Mouse (Mus musculus) stomach, postnatal 0 days (tissue): Measurements from ENCODE around the gene Slc34a3. TPM values are rescaled to one million over a fixed set of nuclear protein-coding genes. Genes with fewer than 3 reads are reported as not detected.
"Not testable (repeated sequence)": the region's sequence is repeated elsewhere in the genome, so short reads cannot be mapped to it uniquely, and the experiment has no call there.

Source experiments
- ATAC-seq: fragments of 200-750 bp; cut with Nextera tagmentation; 2 replicates; pipeline ENCODE4 v1.8.0; 2017; ENCODE audit not compliant: low FRiP score, low TSS enrichment
- DNase-seq: peaks from one replicate; pipeline ENCODE4 v3.0.0-alpha.2; 2016; ENCODE audit warnings: low spot score
- H3K27ac ChIP-seq: fragments of 300-500 bp; sonication (generic); replicated peaks from 2 replicates; pipeline ENCODE4 v1.5.1; 2014; ENCODE audit warnings: mild to moderate bottlenecking, control low read depth
- H3K27me3 ChIP-seq: fragments of 300-500 bp; sonication (generic); 2 replicates; pipeline ENCODE4 v1.6.1; 2014; ENCODE audit warnings: low read length; ENCODE audit not compliant: control insufficient read depth, insufficient read depth
- H3K36me3 ChIP-seq: fragments of 300-500 bp; sonication (generic); 2 replicates; pipeline ENCODE4 v1.6.1; 2014; ENCODE audit warnings: low read length, mixed read lengths; ENCODE audit not compliant: control insufficient read depth, insufficient read depth
- H3K4me1 ChIP-seq: fragments of 300-500 bp; sonication (generic); replicated peaks from 2 replicates; pipeline ENCODE4 v1.6.1; 2014; ENCODE audit warnings: antibody characterized with exemption; ENCODE audit not compliant: control insufficient read depth, insufficient read depth
- H3K4me2 ChIP-seq: fragments of 300-500 bp; sonication (generic); replicated peaks from 2 replicates; pipeline ENCODE4 v1.6.1; 2014; ENCODE audit warnings: low read depth, mild to moderate bottlenecking, control low read depth, moderate library complexity
- H3K4me3 ChIP-seq: fragments of 300-500 bp; sonication (generic); 2 replicates; pipeline ENCODE4 v1.5.1; 2014; ENCODE audit warnings: low read depth, low read length, control low read depth
- H3K9ac ChIP-seq: fragments of 300-500 bp; sonication (generic); 2 replicates; pipeline ENCODE4 v1.6.1; 2014; ENCODE audit warnings: mild to moderate bottlenecking, low read length, control low read depth, mixed read lengths
- H3K9me3 ChIP-seq: fragments of 300-500 bp; sonication (generic); 2 replicates; pipeline ENCODE4 v1.6.1; 2016; ENCODE audit warnings: low read length; ENCODE audit not compliant: control insufficient read depth
- CTCF ChIP-seq: IDR thresholded peaks from 2 replicates; pipeline ENCODE4 v1.5.1; 2016; ENCODE audit warnings: antibody characterized with exemption, low read depth, mild to moderate bottlenecking, moderate library complexity
- EP300 ChIP-seq: optimal IDR thresholded peaks from 2 replicates; pipeline ENCODE3; 2016; ENCODE audit warnings: antibody characterized with exemption
- WGBS: fragments of 180-500 bp; shearing (Covaris S2); extraction: QIAGEN DNeasy Blood & Tissue Kit; methylation state at CpG from one replicate; pipeline ENCODE4 v1.1.7; 2014; 5-methylcytosine and 5-hydroxymethylcytosine counted together
- polyA plus RNA-seq: library from polyadenylated mRNA; unstranded; fragments of >200 nt; fragmentation: Nextera tagmentation; extraction: Ambion mirVana; gene quantifications from 2 replicates; pipeline ENCODE4 v1.2.1, GENCODE M21; 2015

Gene Slc34a3
- polyA plus RNA-seq, 1 experiment from 2014 or later, result 0.10 TPM

GRCm38 (mm10) chr2:25263623-25264285, 29.6 kb upstream of the Slc34a3 start:
- ATAC-seq (no peak), DNase-seq (no peak)
- no peaks in the 10 kb centered on the region; the same call in 1 of the 2 replicates for H3K36me3 ChIP-seq
- peak overlapping the region; percentile 83 for H3K9ac ChIP-seq
- H3K27ac ChIP-seq, result peak overlapping the region; percentile 92
- no peaks in the 10 kb centered on the region for H3K9me3 ChIP-seq
- H3K4me1 ChIP-seq, result peaks cover 6% of the 10 kb centered on the region
- peak overlapping the region; percentile 98 for H3K4me2 ChIP-seq
- H3K27me3 ChIP-seq, result no peaks in the 10 kb centered on the region
- 27% methylated on average over 12 of the region's 12 CpGs for WGBS
- H3K4me3 ChIP-seq, result peak overlapping the region; percentile 84
- TF ChIP-seq CTCF (no peak), EP300 (no peak)

- WGBS, result under 1% methylated on average over 70 of the region's 82 CpGs
- Histone ChIP-seq H3K27me3 (no peaks in the 10 kb centered on the region), H3K4me2 (peak overlapping the region; percentile 98), H3K9me3 (no peaks in the 10 kb centered on the region), H3K9ac (peak overlapping the region; percentile 83), H3K4me3 (peak overlapping the region; percentile 84), H3K27ac (peak overlapping the region; percentile 92), H3K36me3 (no peaks in the 10 kb centered on the region), H3K4me1 (peaks cover 6% of the 10 kb centered on the region)
- TF ChIP-seq EP300 (no peak), CTCF (peak; percentile 20; the same call in 1 of the 2 replicates)
- DNase-seq (peak; percentile 60), ATAC-seq (no peak)
Measured at GRCm38 (mm10) chr2:25262795-25263622, 28.8 kb upstream of the Slc34a3 start.

GRCm38 (mm10) chr2:25262291-25262767, 28.2 kb upstream of the Slc34a3 start, which contains the start of gene Tprn:
Gene Tprn, plus strand, starts transcription at chr2:25262618.
- no peaks in the 10 kb centered on the region for H3K36me3 ChIP-seq
- peak; percentile 97 for DNase-seq
- H3K4me2 ChIP-seq, result peak within 1 kb of the TSS; percentile 98
- H3K9ac ChIP-seq, result peak within 1 kb of the TSS; percentile 83
- H3K4me3 ChIP-seq, result peak within 1 kb of the TSS; percentile 84
- ATAC-seq, result peak; percentile 94
- TF ChIP-seq CTCF (0 out of 2 replicates have a peak, but pooled peaks have one; percentile 9), EP300 (peak; percentile 61)
- H3K4me1 ChIP-seq, result peaks cover 6% of the 10 kb centered on the region; the same call in 1 of the 2 replicates
- H3K9me3 ChIP-seq, result no peaks in the 10 kb centered on the region
- WGBS, result under 1% methylated on average over 33 of the region's 39 CpGs
- peak within 1 kb of the TSS; percentile 92 for H3K27ac ChIP-seq
- H3K27me3 ChIP-seq, result no peaks in the 10 kb centered on the region

GRCm38 (mm10) chr2:25261870-25262269, 27.7 kb upstream of the Slc34a3 start:
- TF ChIP-seq EP300 (no peak), CTCF (no peak)
- 41% methylated on average over 12 of the region's 12 CpGs for WGBS
- peak overlapping the region; percentile 98 for H3K4me2 ChIP-seq
- peaks cover 6% of the 10 kb centered on the region; the same call in 1 of the 2 replicates for H3K4me1 ChIP-seq
- H3K4me3 ChIP-seq, result peak overlapping the region; percentile 84
- peak overlapping the region; percentile 79 for H3K27ac ChIP-seq
- H3K9me3 ChIP-seq, result no peaks in the 10 kb centered on the region
- DNase-seq (no peak), ATAC-seq (peak; percentile 4)
- no peaks in the 10 kb centered on the region for H3K36me3 ChIP-seq
- H3K9ac ChIP-seq, result peak overlapping the region; percentile 23; the same call in 1 of the 2 replicates
- no peaks in the 10 kb centered on the region for H3K27me3 ChIP-seq

- Histone ChIP-seq H3K9ac (no peak overlapping the region), H3K4me2 (no peak overlapping the region), H3K4me3 (no peak overlapping the region), H3K36me3 (no peaks in the 10 kb centered on the region), H3K4me1 (peaks cover 6% of the 10 kb centered on the region; the same call in 1 of the 2 replicates), H3K27me3 (no peaks in the 10 kb centered on the region), H3K27ac (no peak overlapping the region), H3K9me3 (no peaks in the 10 kb centered on the region)
- WGBS, result 71% methylated on average over 2 of the region's 2 CpGs
- TF ChIP-seq EP300 (no peak), CTCF (peak; percentile 72)
- ATAC-seq, result no peak
- no peak for DNase-seq
Measured at GRCm38 (mm10) chr2:25258887-25259286, 24.7 kb upstream of the Slc34a3 start.

GRCm38 (mm10) chr2:25257250-25257649, 23.1 kb upstream of the Slc34a3 start:
- not testable (repeated sequence) for H3K27me3 ChIP-seq, DNase-seq, H3K9me3 ChIP-seq, H3K9ac ChIP-seq, H3K27ac ChIP-seq, H3K4me3 ChIP-seq, H3K4me1 ChIP-seq, ATAC-seq, H3K36me3 ChIP-seq, H3K4me2 ChIP-seq
- WGBS, result 86% methylated on average over 5 of the region's 5 CpGs
